Mouse (Mus musculus) MEL-GATA-1-ER (cell line): ENCODE measurements around the gene Adam22.
"Not testable (repeated sequence)": the region's sequence is repeated elsewhere in the genome, so short reads cannot be mapped to it uniquely, and the experiment has no call there.

Source experiments
- DNase-seq: peaks from one replicate; pipeline ENCODE4 v3.0.0-alpha.2; 2012; ENCODE audit warnings: low read depth; ENCODE audit errors: extremely low read depth

Gene Adam22

DNA sequence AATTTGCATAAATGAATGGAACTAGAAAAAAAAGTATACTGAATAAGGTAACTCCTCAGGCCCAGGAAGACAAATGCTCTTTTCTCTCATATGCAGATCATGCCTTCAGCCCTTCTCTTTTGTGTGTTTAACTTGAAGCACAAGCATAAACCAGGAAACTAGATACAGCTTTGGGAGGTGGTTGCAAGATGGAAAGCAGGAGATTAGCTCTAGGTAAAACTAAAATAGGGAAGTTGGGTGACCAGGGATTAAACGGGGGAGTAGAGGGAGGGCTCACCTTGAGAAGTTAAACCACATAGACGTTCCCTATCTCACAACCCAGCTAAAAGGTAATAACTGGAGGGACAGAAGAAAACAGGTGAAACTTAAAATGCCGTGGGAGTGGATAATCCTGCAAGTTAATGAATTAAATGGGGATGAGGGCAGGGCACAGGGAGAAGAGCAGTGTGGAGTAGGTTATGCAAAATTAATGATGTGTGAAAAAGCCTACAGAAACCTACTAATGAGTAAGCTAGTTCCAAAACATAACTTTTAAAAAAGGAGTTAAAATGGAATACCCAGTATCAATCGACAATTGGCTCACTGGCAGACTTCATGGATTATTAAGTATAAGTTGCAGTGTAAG lies 40.2 kb downstream of the Adam22 start:
- peak; percentile 11 for DNase-seq

DNA sequence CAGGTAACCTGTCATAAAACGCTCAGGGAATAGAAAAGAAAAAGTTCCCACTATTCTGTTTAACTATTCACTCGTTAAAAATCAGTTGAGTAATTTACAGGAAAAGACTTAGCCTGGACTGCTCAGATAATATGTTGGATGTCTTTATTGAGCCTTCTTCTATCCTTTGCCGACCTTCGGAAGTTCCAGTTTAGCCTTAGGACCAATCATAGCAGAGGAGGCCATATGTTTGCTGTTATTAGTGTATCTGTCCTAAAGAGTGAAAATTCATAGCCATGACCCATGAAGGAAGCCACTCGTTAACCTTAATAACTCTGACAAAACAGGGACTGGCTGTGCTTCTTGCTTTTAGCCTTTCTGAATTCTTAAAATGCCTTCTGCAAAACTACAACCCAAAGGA lies 41.3 kb downstream of the Adam22 start:
- no peak for DNase-seq

- no peak for DNase-seq
These were observed 55.6 kb downstream of the Adam22 start for GRCm38 (mm10) chr5:8312324-8312723.

- DNase-seq = no peak
These were observed 57.1 kb downstream of the Adam22 start for GRCm38 (mm10) chr5:8310907-8311306.

GRCm38 (mm10) chr5:8297719-8298419 lies 70.1 kb downstream of the Adam22 start:
- no peak for DNase-seq

GRCm38 (mm10) chr5:8293287-8293686 lies 74.7 kb downstream of the Adam22 start:
- DNase-seq = no peak

- no peak for DNase-seq
These were observed 76.5 kb downstream of the Adam22 start for GRCm38 (mm10) chr5:8291496-8291895.

- no peak for DNase-seq
These were observed 78.0 kb downstream of the Adam22 start for GRCm38 (mm10) chr5:8289678-8290614.

DNA sequence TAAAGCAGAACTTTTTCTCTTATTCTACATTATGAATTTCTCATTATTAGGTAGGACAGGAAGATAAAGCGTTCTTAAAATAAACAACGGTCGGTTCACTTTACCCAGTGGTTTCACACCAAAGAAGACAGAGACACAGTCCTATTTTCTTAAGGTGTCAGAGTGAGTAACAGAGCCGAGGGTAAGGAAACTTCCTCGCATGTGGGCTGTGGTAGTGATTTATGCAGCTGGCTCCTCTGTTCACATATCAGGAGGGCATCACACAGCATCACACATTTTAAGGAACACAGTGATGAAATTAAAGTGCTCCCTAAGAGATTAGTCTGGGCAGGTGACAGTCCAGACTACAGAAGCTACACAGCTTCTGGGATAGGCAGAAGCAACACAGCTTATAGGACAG lies 83.8 kb downstream of the Adam22 start:
- DNase-seq = no peak

GRCm38 (mm10) chr5:8276141-8276540 lies 91.8 kb downstream of the Adam22 start:
- DNase-seq = no peak

DNA sequence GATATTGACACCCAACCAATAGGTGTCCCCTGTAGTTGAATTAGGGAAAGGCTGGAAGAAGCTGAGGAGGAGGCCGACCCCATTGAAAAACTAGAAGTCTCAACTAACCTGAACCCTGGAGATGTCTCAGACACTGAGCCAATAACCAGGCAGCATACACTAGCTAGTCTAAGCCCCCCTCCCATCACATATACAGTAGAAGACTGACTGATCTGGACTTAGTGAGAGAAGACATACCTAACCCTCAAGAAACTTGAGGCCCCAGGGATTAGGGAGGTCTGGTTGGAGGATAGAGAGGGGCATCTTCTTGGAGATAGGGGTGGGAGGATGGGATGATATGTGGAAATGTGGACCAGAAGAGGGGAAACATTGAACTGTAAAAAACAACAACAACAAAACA lies 110.6 kb downstream of the Adam22 start:
- DNase-seq = no peak

GRCm38 (mm10) chr5:8256487-8256886 lies 111.5 kb downstream of the Adam22 start:
- no peak for DNase-seq

GRCm38 (mm10) chr5:8244696-8245095 lies 123.3 kb downstream of the Adam22 start:
- DNase-seq = no peak

GRCm38 (mm10) chr5:8243064-8243615 lies 124.8 kb downstream of the Adam22 start:
- no peak for DNase-seq

DNA sequence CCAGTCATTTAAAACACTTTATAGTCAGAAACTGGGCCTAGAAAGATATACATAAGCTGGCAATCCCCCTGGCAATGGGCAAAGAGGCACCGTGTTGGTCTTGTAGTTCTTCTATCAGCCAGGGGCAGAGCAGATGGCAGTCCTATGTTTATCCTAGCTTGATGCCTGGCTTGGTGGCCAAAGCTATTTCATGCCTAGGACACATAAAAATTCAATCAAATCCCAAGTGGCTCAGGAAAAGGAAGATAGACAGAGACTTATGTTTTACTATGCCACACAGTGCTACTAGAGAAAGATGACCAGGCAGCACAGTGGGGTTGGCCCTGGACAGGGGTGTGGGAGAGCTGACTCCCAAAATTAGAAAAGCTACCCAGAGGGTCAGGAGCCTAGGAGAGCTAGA lies 125.3 kb downstream of the Adam22 start:
- DNase-seq = no peak

- DNase-seq = no peak
These were observed 140.9 kb downstream of the Adam22 start for GRCm38 (mm10) chr5:8227073-8227472.

GRCm38 (mm10) chr5:8224321-8224705 lies 143.6 kb downstream of the Adam22 start:
- no peak for DNase-seq

- no peak for DNase-seq
These were observed 144.2 kb downstream of the Adam22 start for GRCm38 (mm10) chr5:8223597-8224320.

GRCm38 (mm10) chr5:8221630-8222029 lies 146.3 kb downstream of the Adam22 start:
- no peak for DNase-seq

DNA sequence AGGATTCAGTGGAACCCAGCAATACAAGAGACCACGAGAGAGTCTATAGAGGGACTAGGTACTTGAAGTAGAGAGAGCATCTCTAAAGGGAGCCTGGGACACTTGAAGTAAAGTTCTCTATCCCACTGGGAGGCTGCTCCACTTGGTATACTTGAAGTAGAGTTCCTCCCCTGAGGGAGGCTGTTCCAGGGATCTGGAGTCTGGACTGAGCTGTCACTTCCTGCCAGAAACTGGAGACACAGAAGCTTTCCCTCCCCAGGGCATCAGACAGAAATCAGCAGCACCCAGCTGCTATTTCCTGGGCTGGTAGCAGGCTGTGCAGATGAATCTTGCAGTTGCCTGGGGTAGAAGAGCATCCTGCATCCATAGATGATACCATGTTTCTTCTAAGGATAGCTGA lies 152.1 kb downstream of the Adam22 start:
- DNase-seq = no peak

DNA sequence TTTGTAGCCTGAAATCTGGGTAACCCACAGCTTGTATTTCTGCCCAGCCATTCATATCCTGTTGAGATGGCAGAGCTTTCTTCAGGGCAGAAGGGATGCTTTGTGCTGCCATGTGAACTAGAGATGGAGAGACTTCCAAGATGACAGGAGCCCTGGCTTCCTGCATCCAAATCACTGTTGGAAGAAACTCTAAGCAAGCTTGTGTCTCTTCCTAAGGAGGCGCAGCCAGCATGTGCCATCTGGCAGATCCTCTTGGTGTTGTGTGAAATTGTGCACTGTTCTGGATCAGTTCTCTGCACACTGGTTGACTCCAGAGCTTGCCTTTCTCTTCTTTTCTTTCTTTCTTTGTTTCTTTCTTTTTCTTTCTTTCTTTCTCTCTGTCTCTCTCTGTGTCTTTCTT lies 183.0 kb downstream of the Adam22 start:
- DNase-seq = not testable (repeated sequence)
